Mouse (Mus musculus): ENCODE data around the gene Ankrd33b.

DNA sequence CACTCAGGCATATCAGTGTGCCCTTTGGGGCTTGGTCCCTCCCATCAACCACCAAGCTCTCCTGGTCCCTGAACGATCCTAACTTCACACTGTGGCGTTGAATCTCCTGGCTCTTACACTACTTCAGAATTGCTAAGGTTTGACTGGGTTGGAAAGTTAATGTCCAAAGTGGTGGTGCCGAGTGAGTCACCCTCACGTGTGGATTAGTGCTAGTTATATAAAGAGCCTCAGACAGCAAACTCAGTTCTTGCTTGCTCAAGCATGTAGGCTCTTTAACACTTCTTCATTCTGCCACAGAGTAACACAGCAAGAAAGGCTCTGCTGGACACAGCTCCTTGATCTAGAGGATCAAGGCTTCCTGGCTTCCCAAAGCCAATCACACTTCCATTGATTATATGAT lies 35.8 kb downstream of the Ankrd33b start:
- TF ChIP-seq CEBPB (IDR thresholded peaks at IDR 0.05; ENCODE audit: low read depth): no peak
- peak; percentile 76 for TF ChIP-seq USF1 (IDR thresholded peaks at IDR 0.05; ENCODE audit: low read depth)
- TF ChIP-seq CTCF (IDR thresholded peaks at IDR 0.05; ENCODE audit: control insufficient read depth, insufficient read depth, insufficient read length): no peak
- no peak for TF ChIP-seq MYOD1 (IDR thresholded peaks at IDR 0.05; ENCODE audit: control insufficient read depth, insufficient read length, low read depth)
- no peak for TF ChIP-seq MAX (IDR thresholded peaks at IDR 0.05)
- no peak for TF ChIP-seq MYOG (IDR thresholded peaks at IDR 0.05; ENCODE audit: control insufficient read depth, extremely low read depth, insufficient read length)
